Mouse (Mus musculus) liver, embryonic 14.5 days (tissue): ENCODE data around the gene Jmjd4. TPM values are rescaled to one million over a fixed set of nuclear protein-coding genes. Genes with fewer than 3 reads are reported as not detected.

Source experiments
- ATAC-seq: fragments of 200-750 bp; cut with Nextera tagmentation; 2 replicates; pipeline ENCODE4 v1.8.0; 2017; ENCODE audit warnings: moderate number of reproducible peaks, mild to moderate bottlenecking, moderate library complexity; ENCODE audit not compliant: insufficient read depth
- DNase-seq, 3 experiments: peaks; one replicate each; pipeline ENCODE4 v3.0.0-alpha.2; 2012 to 2013; ENCODE audit warnings: low read depth in 3 of 3, low spot score in 3 of 3
- H3K27ac ChIP-seq: fragments of 300-500 bp; sonication (generic); 2 replicates; pipeline ENCODE4 v1.5.1; 2014; ENCODE audit warnings: moderate library complexity, mild to moderate bottlenecking, control low read depth, inconsistent platforms
- H3K27me3 ChIP-seq: fragments of 300-500 bp; sonication (generic); 2 replicates; pipeline ENCODE4 v1.6.1; 2014; ENCODE audit warnings: mild to moderate bottlenecking, low read length, moderate library complexity; ENCODE audit not compliant: control insufficient read depth, insufficient read depth
- H3K36me3 ChIP-seq: fragments of 300-500 bp; sonication (generic); replicated peaks from 2 replicates; pipeline ENCODE4 v1.6.1; 2014; ENCODE audit warnings: low read depth; ENCODE audit not compliant: control insufficient read depth, insufficient read depth
- H3K4me1 ChIP-seq, 2 experiments: fragments of 200-500 bp in 1 of 2; fragments of 300-500 bp in 1 of 2; sonication (generic) in 1 of 2; replicated peaks; 2 replicates each; pipeline ENCODE4 v1.6.1; 2012 to 2014; ENCODE audit warnings: antibody characterized with exemption in 1 of 2, inconsistent platforms in 1 of 2, low read length in 1 of 2; ENCODE audit not compliant: control insufficient read depth in 2 of 2, insufficient read depth in 2 of 2
- H3K4me2 ChIP-seq: fragments of 300-500 bp; sonication (generic); 2 replicates; pipeline ENCODE4 v1.6.1; 2014; ENCODE audit warnings: low read depth, mild to moderate bottlenecking, control low read depth, moderate library complexity
- H3K4me3 ChIP-seq, 2 experiments: fragments of 200-500 bp in 1 of 2; fragments of 300-500 bp in 1 of 2; sonication (generic) in 1 of 2; 2 replicates each; pipeline ENCODE4 v1.5.1; 2012 to 2014; ENCODE audit warnings: low read depth in 2 of 2, low read length in 2 of 2, mild to moderate bottlenecking in 2 of 2, control low read depth in 1 of 2, inconsistent platforms in 1 of 2, moderate library complexity in 1 of 2; ENCODE audit not compliant: insufficient read depth in 1 of 2
- H3K9ac ChIP-seq: fragments of 300-500 bp; sonication (generic); replicated peaks from 2 replicates; pipeline ENCODE4 v1.6.1; 2014; ENCODE audit warnings: mild to moderate bottlenecking, control low read depth, moderate library complexity
- H3K9me3 ChIP-seq: fragments of 300-500 bp; sonication (generic); 2 replicates; pipeline ENCODE4 v1.6.1; 2016; ENCODE audit warnings: low read length, mixed read lengths; ENCODE audit not compliant: control insufficient read depth
- CTCF ChIP-seq: IDR thresholded peaks from 2 replicates; pipeline ENCODE4 v1.5.1; 2016; ENCODE audit warnings: antibody characterized with exemption, low read depth, control low read depth
- EP300 ChIP-seq: IDR thresholded peaks from 2 replicates; pipeline ENCODE4 v1.6.1; 2016; ENCODE audit warnings: antibody characterized with exemption, low read depth
- WGBS: fragments of 180-500 bp; shearing (Covaris S2); extraction: QIAGEN DNeasy Blood & Tissue Kit; methylation state at CpG from one replicate; pipeline ENCODE4 v1.1.7; 2014; ENCODE audit not compliant: insufficient replicate concordance; 5-methylcytosine and 5-hydroxymethylcytosine counted together
- polyA plus RNA-seq, 2 experiments: library from polyadenylated mRNA; depleted of rRNA in 1 of 2; stranded (reverse) in 1 of 2; unstranded in 1 of 2; fragments of >200 nt; fragmentation: Nextera tagmentation in 1 of 2; extraction: Ambion mirVana in 1 of 2; gene quantifications; 2 replicates each; pipeline versions ENCODE4 v1.2.1 to v1.2.3; 2012 to 2014

The Jmjd4 gene
- polyA plus RNA-seq, 2 experiments, result 3.2 to 3.8 TPM

GRCm38 (mm10) chr11:59412999-59413863 is 36.6 kb upstream of the Jmjd4 start:
- ATAC-seq (no peak), DNase-seq (no peak)
- no peaks in the 10 kb centered on the region for H3K27me3 ChIP-seq
- TF ChIP-seq CTCF (no peak), EP300 (no peak)
- no peak overlapping the region for H3K4me3 ChIP-seq
- H3K36me3 ChIP-seq, result no peaks in the 10 kb centered on the region
- H3K27ac ChIP-seq, result no peak overlapping the region
- H3K9ac ChIP-seq, result no peak overlapping the region
- H3K9me3 ChIP-seq, result no peaks in the 10 kb centered on the region
- 71% methylated on average over 13 of the region's 13 CpGs for WGBS
- peaks cover 0 to 3% of the 10 kb centered on the region in 2 experiments; a peak in 1 of 4 replicates for H3K4me1 ChIP-seq
- no peak overlapping the region for H3K4me2 ChIP-seq

GRCm38 (mm10) chr11:59418708-59419107 is 31.1 kb upstream of the Jmjd4 start:
- DNase-seq, result no peak
- no peak overlapping the region for H3K9ac ChIP-seq
- H3K4me3 ChIP-seq, result no peak overlapping the region
- H3K4me1 ChIP-seq, result peaks cover 0 to 11% of the 10 kb centered on the region in 2 experiments; a peak in 1 of 4 replicates
- no peaks in the 10 kb centered on the region for H3K9me3 ChIP-seq
- no peak for TF ChIP-seq CTCF
- no peak for TF ChIP-seq EP300
- 14% methylated on average over 5 of the region's 5 CpGs for WGBS
- no peaks in the 10 kb centered on the region for H3K27me3 ChIP-seq
- ATAC-seq, result no peak
- H3K4me2 ChIP-seq, result no peak overlapping the region
- no peaks in the 10 kb centered on the region for H3K36me3 ChIP-seq
- H3K27ac ChIP-seq, result no peak overlapping the region

- WGBS, result 40% methylated on average over 8 of the region's 8 CpGs
- Histone ChIP-seq H3K27ac (no peak overlapping the region), H3K9me3 (no peaks in the 10 kb centered on the region), H3K27me3 (no peaks in the 10 kb centered on the region), H3K4me1 (peaks cover 0 to 11% of the 10 kb centered on the region in 2 experiments; a peak in 1 of 4 replicates), H3K36me3 (no peaks in the 10 kb centered on the region), H3K4me3 (no peak overlapping the region), H3K4me2 (no peak overlapping the region), H3K9ac (no peak overlapping the region)
- DNase-seq (no peak), ATAC-seq (no peak)
- TF ChIP-seq CTCF, result no peak
- no peak for TF ChIP-seq EP300
Measured at GRCm38 (mm10) chr11:59421436-59421835, 28.4 kb upstream of the Jmjd4 start.

GRCm38 (mm10) chr11:59421967-59422366 is 27.9 kb upstream of the Jmjd4 start:
- no peaks in the 10 kb centered on the region for H3K36me3 ChIP-seq
- H3K9me3 ChIP-seq, result no peaks in the 10 kb centered on the region
- H3K4me3 ChIP-seq, result no peak overlapping the region
- H3K27me3 ChIP-seq, result no peaks in the 10 kb centered on the region
- ATAC-seq, result no peak
- H3K27ac ChIP-seq, result no peak overlapping the region
- H3K9ac ChIP-seq, result no peak overlapping the region
- H3K4me1 ChIP-seq, result peaks cover 0 to 11% of the 10 kb centered on the region in 2 experiments; a peak in 1 of 4 replicates
- TF ChIP-seq EP300 (no peak), CTCF (no peak)
- DNase-seq, result no peak
- H3K4me2 ChIP-seq, result no peak overlapping the region
- WGBS, result 36% methylated on average over 2 of the region's 2 CpGs

GRCm38 (mm10) chr11:59423010-59423588 is 26.7 kb upstream of the Jmjd4 start:
- Histone ChIP-seq H3K9ac (no peak overlapping the region), H3K9me3 (no peaks in the 10 kb centered on the region), H3K4me1 (peaks cover 0 to 11% of the 10 kb centered on the region in 2 experiments; a peak in 1 of 4 replicates), H3K36me3 (no peaks in the 10 kb centered on the region), H3K27ac (no peak overlapping the region), H3K4me2 (no peak overlapping the region), H3K27me3 (no peaks in the 10 kb centered on the region), H3K4me3 (no peak overlapping the region)
- ATAC-seq (no peak), DNase-seq (no peak)
- no peak for TF ChIP-seq EP300
- 59% methylated on average over 5 of the region's 5 CpGs for WGBS
